Mouse (Mus musculus) kidney, postnatal 10 days (tissue): ENCODE data around the gene Tmco3.
A peak's percentile ranks its signal among the peaks of the same experiment; 100 is the strongest.

Source experiments
- DNase-seq: peaks from one replicate; pipeline ENCODE4 v3.0.0; 2021; ENCODE audit warnings: mixed read lengths

Tmco3 gene

GRCm38 (mm10) chr8:13287692-13288623, at the start of gene Tmco3, which contains the start of gene Dcun1d2:
Tmco3 (plus strand) TSS chr8:13288190.
Dcun1d2 (minus strand) TSS chr8:13288131.
- DNase-seq = peak; percentile 98

GRCm38 (mm10) chr8:13240055-13240454, 47.9 kb upstream of the Tmco3 start:
- no peak for DNase-seq

GRCm38 (mm10) chr8:13240691-13241090, 47.3 kb upstream of the Tmco3 start:
- no peak for DNase-seq

- no peak for DNase-seq
Observed at GRCm38 (mm10) chr8:13242985-13243870, 44.8 kb upstream of the Tmco3 start.

GRCm38 (mm10) chr8:13244343-13244880, 43.6 kb upstream of the Tmco3 start:
- DNase-seq = no peak

GRCm38 (mm10) chr8:13252837-13253236, 35.2 kb upstream of the Tmco3 start:
- DNase-seq = no peak

GRCm38 (mm10) chr8:13253413-13253812, 34.6 kb upstream of the Tmco3 start:
- DNase-seq = no peak

- DNase-seq = peak; percentile 85
Observed at GRCm38 (mm10) chr8:13254019-13254418, 34.0 kb upstream of the Tmco3 start, which contains the start of gene Adprhl1. Adprhl1 (minus strand) TSS chr8:13254162.

GRCm38 (mm10) chr8:13263376-13263775, 24.6 kb upstream of the Tmco3 start:
- DNase-seq = no peak

GRCm38 (mm10) chr8:13267566-13267965, 20.4 kb upstream of the Tmco3 start:
- peak; percentile 68 for DNase-seq

- DNase-seq = no peak
Observed at GRCm38 (mm10) chr8:13272834-13273233, 15.2 kb upstream of the Tmco3 start.

GRCm38 (mm10) chr8:13276941-13277447, 11.0 kb upstream of the Tmco3 start:
- DNase-seq = no peak

- no peak for DNase-seq
Observed at GRCm38 (mm10) chr8:13283200-13283599, 4.8 kb upstream of the Tmco3 start.

GRCm38 (mm10) chr8:13287304-13287691, 692 bp upstream of the Tmco3 start:
- peak; percentile 94 for DNase-seq

GRCm38 (mm10) chr8:13288646-13289045, 656 bp downstream of the Tmco3 start:
- DNase-seq = no peak

GRCm38 (mm10) chr8:13292364-13292763, 4.4 kb downstream of the Tmco3 start:
- peak; percentile 86 for DNase-seq

GRCm38 (mm10) chr8:13293677-13294470, 5.9 kb downstream of the Tmco3 start:
- no peak for DNase-seq

- DNase-seq = no peak
Observed at GRCm38 (mm10) chr8:13299571-13299970, 11.6 kb downstream of the Tmco3 start.

- no peak for DNase-seq
Observed at GRCm38 (mm10) chr8:13301036-13301435, 13.0 kb downstream of the Tmco3 start.

- DNase-seq = no peak
Observed at GRCm38 (mm10) chr8:13305459-13305858, 17.5 kb downstream of the Tmco3 start.

- DNase-seq = no peak
Observed at GRCm38 (mm10) chr8:13305884-13306283, 17.9 kb downstream of the Tmco3 start.
